Mouse (Mus musculus): ENCODE data around the gene Ankrd34b.

DNA sequence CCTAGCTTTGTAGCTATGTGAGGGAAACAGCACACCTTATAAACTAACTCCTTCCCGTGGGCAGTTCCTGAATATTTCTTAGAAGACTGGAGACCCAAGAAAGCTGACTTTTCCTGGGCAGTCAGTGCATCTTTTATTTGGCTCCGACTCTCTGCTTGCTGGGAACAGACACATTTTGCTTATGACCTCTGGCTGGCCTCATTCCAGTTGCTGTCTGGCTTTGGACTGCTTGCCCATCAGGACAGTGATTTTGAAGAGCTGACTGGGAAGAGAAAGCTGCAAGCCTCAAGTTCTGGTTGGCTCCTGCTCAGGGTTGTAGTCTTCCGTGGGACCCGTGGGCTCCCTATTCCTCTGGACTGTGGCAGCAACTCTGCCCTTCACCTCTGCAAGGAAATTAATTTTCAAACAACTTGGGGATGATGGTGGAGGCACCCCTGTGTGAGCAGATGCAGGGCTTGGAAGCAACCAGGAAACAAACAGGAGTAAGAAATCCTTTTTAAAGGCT, 1.7 kb downstream of the Ankrd34b start:
- no peak for TF ChIP-seq CTCF (IDR thresholded peaks at IDR 0.05; ENCODE audit: extremely low read depth, insufficient read length, insufficient replicate concordance, low read depth, low read length)
- TF ChIP-seq POLR2A (IDR thresholded peaks at IDR 0.05; ENCODE audit: low read depth, low read length) = no peak

All from small intestine, adult 2 months (tissue).